Comparison of ENCODE assay signal across 20 mouse cellular contexts in the genomic region with DNA sequence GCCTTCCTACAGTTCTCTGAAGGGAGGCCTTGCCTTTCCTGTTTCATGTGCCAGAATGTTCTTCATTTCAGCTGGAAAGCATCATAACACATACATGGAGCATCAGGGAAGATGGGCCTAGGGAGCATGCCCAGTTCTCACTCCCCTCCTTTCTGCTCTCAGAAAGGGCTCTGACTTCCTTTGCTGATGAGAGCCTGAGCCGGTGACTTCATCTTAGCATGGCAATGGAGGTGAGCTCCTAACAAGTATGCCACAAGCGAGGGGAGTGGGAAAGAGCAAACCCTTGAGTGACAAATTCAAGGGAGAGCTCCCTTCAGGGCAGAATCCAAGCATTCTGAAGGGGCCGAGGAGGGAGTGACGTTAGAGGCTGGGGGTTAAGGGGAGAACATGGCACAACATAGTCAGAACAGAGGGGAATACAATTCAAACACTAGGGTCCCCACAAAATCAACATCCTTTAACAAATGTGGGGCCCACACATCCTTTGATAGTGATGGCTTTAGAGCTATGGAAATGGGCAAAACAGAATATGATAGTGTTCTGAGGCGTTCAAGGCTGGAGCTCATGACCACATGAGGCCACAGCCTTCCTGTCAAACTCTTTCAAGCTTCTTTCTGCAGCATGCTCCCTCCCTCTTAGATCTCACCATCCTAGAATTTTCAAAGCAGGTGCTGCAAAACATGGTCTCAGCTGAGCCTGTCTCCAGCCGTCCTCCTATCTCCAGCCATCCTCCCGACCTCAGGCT.
DNase-seq lines count a peak whose midpoint lies in the region.
"Had no signal": no experiment of that assay in that cellular context is flagged by ENCODE, and none has a peak within 500 bp of the region (broad histone marks: within the 10 kb centered on the region; RNA-seq: fewer than 3 reads in every experiment).

No protein-coding gene starts in this region.

- peak; percentile 59 for DNase-seq in heart, adult 11 months
- no peak for DNase-seq in heart, embryonic 10.5 days (ENCODE audit: low spot score)
- DNase-seq in CD4-positive helper T cell, adult 2 months (ENCODE audit: low read depth, low spot score) = peak; percentile 48
- DNase-seq in naive thymus-derived CD4-positive, alpha-beta T cell, adult 2 months (ENCODE audit: low read depth) = peak; percentile 69
- DNase-seq in thymus, postnatal 36 days = peak; percentile 17 to 25
- no peak for DNase-seq in adrenal gland, postnatal 36 days
- no peak for DNase-seq in layer of hippocampus, postnatal 36 days
- DNase-seq: adrenal gland, postnatal 14 days; cerebellum, adult 18-20 months; cerebellum, adult 9-11 months; embryo, embryonic 11 days; gastrocnemius, adult 2 months; gastrocnemius, postnatal 25 days; heart, postnatal 14 days had no signal

- no peaks in the 10 kb centered on the region for H3K36me3 ChIP-seq in heart, embryonic 10.5 days
- H3K36me3 ChIP-seq: embryonic facial prominence, embryonic 15.5 days; forebrain, embryonic 10.5 days; heart, embryonic 15.5 days; hindbrain, embryonic 13.5 days had no signal

- H3K9me3 ChIP-seq in heart, embryonic 10.5 days = no peaks in the 10 kb centered on the region
- H3K9me3 ChIP-seq: embryonic facial prominence, embryonic 15.5 days; forebrain, embryonic 10.5 days; heart, embryonic 15.5 days; hindbrain, embryonic 13.5 days had no signal

- no peak overlapping the region for H3K27ac ChIP-seq in heart, embryonic 10.5 days
- H3K27ac ChIP-seq: embryonic facial prominence, embryonic 15.5 days; forebrain, embryonic 10.5 days; gastrocnemius, adult 2 months; heart, embryonic 15.5 days; hindbrain, embryonic 13.5 days; hindbrain, postnatal 0 days had no signal

- H3K4me3 ChIP-seq in heart, embryonic 10.5 days = no peak overlapping the region
- H3K4me3 ChIP-seq: embryonic facial prominence, embryonic 15.5 days; erythroblast, embryonic 14.5 days; forebrain, embryonic 10.5 days; gastrocnemius, adult 2 months; heart, embryonic 15.5 days; hindbrain, embryonic 13.5 days had no signal

- 79% methylated on average over 7 of the region's 7 CpGs for WGBS in heart, embryonic 10.5 days

- H3K27me3 ChIP-seq in heart, embryonic 10.5 days (ENCODE audit: insufficient read depth, poor library complexity, severe bottlenecking) = no peaks in the 10 kb centered on the region
- H3K27me3 ChIP-seq: embryonic facial prominence, embryonic 15.5 days; heart, embryonic 15.5 days; hindbrain, embryonic 13.5 days had no signal

- no peaks in the 10 kb centered on the region for H3K4me1 ChIP-seq in heart, embryonic 10.5 days
- H3K4me1 ChIP-seq: embryonic facial prominence, embryonic 15.5 days; heart, embryonic 15.5 days had no signal

Comparison
In these comparisons a context has a peak if more than half of its experiments do, and no peak if none do; other contexts are left out.
1. DNase-seq: peak in heart, adult 11 months (single experiment), CD4-positive helper T cell, adult 2 months (single experiment), naive thymus-derived CD4-positive, alpha-beta T cell, adult 2 months (single experiment) and thymus, postnatal 36 days (2 of 2); none in heart, embryonic 10.5 days (single experiment), adrenal gland, postnatal 36 days (0 of 2) and layer of hippocampus, postnatal 36 days (0 of 2).